Mouse (Mus musculus) forelimb bud, embryonic 11.5 days (tissue): ENCODE measurements around the gene Htr2a.

Experiments used
- DNase-seq: peaks from one replicate; pipeline ENCODE4 v3.0.0-alpha.2; 2012; ENCODE audit warnings: low read depth, low spot score

The Htr2a gene

DNA sequence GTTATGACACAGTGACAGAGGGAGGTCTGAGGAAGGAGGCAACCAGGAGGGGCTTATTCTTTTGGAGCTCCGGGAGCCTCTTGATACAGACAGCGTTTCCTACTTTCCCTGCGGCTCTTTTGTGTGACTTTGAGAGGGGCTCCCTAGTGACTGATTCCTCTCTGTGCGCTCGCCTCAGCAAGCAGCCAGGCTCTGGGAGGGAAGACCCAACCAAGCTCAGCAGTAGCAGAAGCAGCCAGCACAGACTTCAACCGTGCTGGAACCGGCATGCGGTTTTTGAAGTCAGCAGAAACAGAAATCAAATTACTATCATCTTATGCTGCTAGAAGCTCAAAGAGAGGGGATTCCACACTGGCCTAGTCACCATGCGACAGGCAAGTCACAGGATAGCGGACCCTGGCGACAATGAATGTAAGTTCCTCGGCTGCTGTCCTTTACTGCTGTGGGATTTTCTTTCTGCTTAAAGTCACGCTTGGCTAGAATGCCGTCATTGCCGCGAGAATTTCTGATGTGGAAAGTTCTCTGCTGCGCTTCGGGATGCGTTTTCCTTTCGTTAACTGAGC is at the start of gene Htr2a:
Gene Htr2a (plus strand): TSS at position 22 of the 563 bp plus-strand sequence.
- DNase-seq, result peak; percentile 18

DNA sequence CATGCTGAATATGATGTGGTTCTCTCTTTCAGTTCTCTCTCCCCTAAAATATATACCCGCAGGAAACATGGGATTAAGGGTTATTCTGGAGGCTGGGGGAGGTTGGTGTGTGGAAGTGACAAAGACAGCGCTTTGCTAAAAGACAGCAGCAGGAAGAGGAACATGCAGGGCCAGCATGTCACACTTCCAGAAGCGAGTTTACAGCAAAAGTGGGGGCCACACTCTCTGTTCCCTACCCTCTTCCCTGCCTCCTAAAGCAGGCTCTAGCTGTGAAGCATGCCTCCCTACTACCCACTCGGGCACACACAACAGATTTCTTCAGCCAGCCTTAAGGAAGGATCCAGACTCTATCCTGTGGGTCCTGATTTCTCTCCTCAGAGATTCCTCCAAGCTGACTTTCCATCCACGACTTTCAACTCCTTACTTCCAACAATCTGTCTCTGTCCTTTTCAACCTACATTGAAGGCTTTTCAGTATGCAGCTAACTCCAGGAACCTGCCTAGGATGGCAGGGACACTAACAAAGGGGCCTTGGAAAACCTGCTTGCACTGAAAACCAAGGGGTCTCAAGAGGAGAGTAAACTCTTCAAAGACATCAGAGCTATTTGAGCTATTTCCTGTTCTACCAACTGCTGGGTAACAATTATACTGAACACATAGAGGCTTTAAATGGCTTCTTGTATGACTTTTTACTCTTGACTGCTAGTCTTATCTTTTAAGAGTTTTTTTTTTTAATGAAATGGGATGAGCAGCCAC is 39.1 kb upstream of the Htr2a start:
- DNase-seq, result no peak

DNA sequence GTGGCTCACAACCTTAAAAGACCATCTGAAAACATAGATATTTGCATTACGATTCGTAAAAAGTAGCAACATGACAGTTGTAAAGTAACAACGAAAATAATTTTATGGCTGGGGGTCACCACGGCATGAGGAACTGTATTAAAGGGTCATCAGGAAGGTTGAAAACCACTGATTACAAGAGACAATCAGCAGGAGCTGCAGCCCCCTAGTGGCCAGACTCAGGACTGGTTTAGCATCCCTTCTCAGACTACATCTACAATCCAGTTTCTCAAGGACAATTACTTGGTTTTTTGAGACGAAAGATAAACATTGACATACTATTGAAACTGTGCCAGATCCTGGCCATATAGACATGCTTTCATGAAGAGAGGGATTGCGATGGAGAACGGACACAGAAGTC is 38.1 kb upstream of the Htr2a start:
- DNase-seq, result peak; percentile 18

DNA sequence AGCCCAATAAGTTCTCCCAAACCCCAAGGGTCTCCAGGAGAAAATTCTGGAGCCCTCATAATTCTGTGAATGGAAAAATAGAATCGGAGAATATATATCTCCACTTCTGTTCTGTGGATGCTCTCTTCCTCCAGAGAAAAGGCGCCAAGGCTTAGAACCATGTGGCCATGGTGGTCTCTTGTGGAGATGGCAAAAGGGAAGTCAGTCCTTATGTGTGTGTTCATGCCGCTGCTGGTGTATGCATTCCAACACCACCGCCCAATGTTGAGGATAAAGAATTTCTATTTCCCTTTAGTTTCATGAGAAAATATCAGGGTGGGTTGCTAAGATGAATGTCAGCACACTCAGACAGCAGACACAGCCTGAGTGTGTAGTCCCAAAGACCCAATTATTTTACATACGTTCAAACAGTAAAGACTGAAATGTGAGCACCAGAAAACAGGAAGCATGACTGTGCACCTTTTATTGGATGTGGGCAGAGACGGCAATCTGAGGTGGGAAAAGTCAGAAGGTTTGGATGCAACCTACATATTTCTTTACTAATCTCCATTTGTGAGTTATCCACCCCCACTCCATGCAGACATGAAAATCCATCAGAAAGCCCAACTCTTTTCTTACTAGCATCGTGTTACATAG is 37.4 kb upstream of the Htr2a start:
- DNase-seq, result no peak

DNA sequence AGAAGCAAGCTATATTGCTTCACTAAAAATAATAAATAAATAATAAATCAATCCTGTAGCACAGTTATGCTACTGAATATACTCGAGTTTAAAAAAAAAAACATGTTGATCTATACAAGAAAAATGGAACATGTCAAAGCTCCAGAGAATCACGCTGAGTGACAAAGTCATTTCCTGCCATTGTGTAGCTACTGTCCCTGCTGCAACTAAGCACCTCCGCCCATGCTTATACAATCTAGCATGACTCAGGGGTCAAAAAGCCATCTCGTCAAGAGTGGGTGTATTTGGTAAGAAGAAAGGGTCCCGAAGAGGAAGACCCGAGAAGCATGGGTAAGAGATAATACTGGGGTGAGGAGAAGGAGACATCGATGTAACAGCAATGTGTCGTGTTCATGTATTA is 29.3 kb upstream of the Htr2a start:
- no peak for DNase-seq

DNA sequence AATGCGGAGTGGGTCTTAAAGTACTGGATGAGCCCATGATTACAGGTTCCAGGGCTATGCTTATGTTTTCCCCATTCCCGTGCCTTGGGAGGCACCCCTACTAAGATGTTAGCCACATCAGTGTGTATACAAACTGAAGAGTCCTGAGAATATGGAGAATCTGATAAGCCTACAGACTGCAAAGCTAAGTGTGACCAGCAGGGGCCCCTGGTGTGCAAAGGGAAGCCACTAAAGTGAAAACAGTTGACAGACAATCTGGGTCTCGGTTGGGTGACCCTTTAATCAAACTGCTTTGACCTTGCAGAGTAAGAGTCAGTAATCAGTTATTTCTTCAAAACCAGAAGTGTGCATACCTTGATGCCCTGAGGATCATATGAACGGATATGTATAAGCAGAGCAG is 21.8 kb upstream of the Htr2a start:
- no peak for DNase-seq

DNA sequence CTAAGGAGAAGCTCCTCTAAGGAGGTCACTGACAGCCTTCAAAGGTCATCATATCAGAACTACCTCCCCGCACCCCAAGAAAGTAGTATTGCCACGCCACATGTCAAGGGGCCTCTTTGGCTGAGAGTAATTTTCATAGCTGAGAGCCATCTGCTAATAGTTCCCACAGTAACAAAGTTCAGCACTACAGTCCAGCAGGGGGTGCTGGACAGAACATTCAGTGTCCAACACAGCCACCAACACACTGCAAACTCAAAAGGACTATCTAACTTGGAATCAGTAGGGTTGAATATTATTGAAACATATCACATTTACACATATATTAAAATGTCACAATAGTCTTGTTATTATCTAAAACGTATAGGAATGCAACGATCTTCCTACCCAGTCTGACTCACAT is 2.6 kb upstream of the Htr2a start:
- no peak for DNase-seq

DNA sequence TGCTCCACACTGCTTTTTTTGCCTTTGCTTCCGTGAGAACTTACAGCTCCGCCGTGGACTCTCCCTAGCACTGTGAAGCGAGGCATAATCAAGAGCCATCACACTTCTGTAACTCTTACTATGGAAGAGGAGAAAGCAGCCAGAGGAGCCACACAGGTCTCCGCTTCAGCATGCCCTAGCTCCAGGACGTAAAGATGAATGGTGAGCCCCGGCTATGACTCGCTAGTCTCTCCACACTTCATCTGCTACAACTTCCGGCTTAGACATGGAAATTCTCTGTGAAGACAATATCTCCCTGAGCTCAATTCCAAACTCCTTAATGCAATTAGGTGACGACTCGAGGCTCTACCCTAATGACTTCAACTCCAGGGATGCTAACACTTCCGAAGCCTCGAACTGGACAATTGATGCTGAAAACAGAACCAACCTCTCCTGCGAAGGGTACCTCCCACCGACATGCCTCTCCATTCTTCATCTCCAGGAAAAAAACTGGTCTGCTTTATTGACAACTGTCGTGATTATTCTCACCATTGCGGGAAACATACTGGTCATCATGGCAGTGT is 1.1 kb downstream of the Htr2a start:
- no peak for DNase-seq

DNA sequence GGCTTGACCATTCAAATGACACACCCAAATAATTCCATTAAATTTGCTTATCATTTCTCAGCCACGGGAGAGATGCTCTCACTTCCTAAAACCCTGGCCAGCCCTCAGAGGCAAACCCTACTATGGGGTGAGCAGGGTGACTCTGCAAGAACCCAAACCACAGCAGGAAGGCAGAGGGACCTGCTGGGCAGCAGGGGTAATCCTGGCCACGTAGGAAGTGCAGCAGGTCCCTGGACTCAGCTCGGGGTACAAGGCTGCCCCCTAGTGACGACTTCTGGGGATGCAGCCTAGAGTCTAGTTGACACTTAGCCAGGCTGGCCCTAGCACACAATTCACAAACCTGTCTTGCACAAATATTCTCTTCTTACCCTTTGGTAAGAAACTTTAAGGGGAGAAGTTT is 2.7 kb downstream of the Htr2a start:
- DNase-seq, result peak; percentile 77

DNA sequence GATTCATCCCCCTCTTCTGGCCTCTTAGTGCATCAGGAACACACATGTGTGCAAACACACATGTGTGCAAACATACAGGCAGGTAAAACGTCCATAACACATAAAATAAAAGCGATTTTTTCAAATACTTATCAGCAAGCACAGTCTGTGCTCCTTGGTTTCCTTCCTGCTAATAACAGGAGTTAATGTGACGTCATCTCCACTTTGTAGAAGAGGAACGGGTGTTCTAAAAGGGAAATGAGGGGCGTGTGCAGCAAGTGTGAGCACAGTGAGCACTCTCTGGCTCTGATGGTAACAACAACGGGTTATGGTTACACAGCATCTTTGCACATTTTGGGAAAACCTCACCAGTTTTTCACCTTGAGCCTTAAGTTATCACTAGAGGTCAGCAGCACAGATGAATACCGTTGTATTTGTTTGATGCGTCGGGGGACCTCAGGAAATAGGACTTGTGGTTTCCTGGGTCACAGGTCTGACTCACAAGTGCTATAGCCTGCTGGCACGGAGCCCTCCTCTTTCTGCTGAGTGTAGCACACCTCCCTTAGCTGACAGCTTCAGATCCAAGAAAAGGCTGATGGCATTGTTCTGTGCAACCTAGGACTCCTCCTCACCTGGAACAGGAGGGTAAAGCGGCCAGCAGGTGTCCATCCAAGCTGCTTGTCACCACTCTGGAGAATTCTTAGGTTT is 5.6 kb downstream of the Htr2a start:
- DNase-seq, result no peak

DNA sequence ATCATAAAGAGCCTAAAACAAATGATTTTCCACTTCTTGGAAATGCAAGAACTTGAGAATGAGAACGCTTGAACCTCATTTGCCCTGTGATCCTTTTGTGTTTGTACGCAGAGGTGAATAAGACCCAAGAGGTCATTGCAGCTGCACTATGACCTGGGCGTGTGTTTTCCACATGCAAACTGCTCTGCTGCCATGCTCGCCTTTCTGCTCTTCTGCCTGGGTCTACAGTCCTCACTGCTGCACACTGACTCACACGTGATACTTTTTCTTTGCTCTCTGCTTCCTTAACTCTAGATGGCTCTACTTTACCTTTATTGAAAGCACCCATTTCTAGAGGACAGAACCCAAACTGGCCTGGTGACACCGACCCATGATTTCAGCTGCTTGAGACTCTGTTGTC is 9.4 kb downstream of the Htr2a start:
- DNase-seq, result no peak

DNA sequence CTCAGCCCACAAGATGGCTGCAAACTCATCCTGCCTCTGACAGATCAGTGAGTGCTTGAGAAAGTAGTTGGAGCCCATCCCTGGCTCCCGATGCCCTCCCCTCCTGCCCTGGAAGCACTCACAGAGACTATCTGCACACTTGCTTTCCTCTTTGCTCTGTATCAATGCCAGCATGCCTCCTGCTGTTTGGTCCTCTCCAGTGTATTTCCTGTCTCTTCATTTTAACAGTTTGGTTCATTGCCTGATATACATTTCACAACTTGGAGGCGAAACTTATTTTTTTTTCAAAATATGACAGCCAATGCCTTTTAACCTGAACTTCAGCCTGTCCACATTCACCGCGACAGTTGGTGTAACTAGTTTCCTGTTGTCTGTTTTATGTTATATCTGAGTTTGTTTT is 11.0 kb downstream of the Htr2a start:
- DNase-seq, result no peak

DNA sequence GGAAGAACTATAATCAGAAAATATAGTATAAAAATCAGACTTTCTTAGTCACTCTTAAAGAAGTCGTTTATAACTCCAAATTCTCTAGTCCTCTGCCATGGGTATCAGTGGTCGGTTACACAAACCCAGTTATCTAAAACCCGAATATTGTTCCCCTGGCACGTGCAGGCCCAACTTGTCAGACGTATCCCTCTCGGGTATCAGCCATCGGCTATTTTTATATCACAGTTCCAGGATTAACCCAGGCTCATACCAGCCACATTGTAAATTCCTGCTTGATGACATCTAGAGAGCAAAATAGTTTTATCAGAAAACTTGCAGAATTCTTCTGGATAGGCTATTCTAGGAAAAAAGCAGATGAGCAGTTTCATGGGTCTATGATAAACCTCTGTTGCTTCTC is 16.6 kb downstream of the Htr2a start:
- no peak for DNase-seq

DNA sequence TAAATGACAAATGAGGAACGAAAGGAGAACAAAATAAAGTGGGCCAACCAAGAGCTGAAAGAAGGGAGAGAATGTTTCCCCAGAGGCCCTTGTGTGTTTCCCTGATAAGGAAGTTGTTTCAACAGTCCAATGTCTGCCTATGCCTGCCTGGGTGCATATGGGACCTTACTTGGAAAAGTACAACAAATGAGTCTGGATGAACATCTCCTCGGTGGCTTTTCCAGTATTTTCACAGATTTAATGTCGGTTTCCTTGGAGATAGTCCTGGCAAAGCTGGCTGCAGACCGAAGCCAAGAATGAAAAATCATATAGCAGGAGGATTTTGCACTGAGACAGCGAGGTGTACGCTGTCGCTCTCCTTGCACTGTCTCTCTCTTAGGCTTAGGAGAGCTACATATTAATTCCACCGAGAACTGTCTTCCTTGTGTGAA is 18.8 kb downstream of the Htr2a start:
- DNase-seq, result no peak

DNA sequence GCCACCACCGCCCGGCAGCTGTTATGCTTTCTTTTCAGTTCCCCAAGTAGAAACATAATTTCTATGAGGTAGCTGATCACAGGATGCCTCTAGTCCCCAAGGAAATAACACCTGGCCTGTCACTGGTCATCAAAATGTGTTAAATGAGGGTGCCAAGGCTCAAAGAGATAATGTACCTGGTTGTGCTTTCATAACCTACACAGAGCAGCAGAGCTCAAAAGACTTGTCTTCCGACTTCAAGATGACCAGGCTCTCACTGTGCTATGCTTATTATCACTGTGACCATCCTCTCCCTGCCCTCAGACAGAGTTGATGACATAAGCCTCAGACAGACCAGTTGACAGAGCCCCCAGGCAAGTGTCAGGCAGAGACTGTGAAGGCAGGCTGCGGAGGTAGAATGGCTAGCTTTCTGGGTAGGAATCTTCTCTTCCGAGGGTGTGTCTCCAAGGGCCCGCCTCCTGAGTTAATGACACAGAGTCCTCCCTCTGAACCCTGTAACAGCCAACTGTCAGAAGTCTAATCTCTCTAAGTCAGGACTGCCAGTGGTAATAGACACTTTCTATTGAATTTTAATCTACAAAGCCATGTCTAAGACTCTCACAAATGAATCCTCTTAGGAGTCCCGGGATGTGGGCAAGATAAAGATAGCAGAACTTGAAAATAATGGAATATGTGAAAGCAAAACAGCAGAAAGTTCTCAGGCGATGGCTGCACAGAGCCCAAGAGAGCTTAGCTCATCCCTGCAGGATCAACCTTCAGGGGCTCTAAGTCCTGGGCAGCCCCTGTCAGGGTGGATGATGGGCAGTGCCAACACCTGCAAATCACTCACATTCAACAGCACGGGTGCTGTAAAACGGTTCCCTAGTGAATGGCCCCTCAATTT is 31.7 kb downstream of the Htr2a start:
- no peak for DNase-seq

DNA sequence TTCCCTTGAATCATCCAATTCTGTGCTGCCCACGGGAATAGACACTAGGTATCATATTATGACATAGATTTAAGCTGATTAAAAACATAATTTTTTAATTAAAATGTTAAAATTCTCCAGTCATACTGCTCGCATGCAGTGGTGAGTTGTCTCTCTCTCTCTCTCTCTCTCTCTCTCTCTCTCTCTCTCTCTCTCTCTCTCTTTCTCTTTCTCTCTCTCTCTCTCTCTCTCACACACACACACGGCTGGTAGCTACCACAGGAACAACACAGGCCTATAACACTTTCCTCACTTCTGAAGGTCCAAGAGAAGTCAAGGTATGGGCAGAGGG is 32.3 kb downstream of the Htr2a start:
- DNase-seq, result no peak

DNA sequence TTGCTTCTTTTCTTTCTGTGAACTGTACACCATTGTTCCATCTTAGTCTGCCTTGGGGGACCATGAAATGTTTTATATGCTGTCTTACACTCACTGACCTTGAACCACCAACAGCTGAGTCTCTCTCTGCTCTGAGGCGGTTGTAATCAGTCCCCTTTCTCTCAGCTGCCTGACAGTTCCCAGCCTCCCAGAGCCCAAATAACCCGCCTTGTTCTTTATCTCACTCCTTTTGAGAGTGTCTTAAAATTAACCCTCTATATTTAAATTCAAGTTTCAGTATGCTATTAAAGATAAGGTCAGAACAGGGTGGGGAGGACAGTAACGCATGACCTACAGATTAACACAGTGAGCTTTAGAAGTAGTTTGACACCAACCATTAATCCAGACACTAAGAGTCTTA is 32.9 kb downstream of the Htr2a start:
- DNase-seq, result no peak

DNA sequence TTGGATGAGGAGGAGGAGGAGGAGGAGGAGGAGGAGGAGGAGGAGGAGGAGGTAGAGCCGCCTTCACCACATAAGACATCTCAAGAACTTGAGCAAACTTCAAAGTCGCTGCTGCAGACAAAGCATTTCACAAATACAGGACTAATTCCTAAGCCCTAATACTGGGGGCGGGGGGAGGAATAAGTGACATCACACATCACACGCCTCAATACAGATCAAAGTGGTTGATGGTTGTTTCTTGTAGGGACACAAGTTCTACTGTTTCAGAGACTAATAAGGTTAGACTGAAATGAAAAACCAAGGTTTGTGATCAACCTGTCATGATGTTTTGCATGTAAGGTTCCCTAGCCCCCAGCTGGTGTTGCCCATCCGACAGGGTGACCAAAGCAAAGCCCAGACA is 39.2 kb downstream of the Htr2a start:
- DNase-seq, result no peak

DNA sequence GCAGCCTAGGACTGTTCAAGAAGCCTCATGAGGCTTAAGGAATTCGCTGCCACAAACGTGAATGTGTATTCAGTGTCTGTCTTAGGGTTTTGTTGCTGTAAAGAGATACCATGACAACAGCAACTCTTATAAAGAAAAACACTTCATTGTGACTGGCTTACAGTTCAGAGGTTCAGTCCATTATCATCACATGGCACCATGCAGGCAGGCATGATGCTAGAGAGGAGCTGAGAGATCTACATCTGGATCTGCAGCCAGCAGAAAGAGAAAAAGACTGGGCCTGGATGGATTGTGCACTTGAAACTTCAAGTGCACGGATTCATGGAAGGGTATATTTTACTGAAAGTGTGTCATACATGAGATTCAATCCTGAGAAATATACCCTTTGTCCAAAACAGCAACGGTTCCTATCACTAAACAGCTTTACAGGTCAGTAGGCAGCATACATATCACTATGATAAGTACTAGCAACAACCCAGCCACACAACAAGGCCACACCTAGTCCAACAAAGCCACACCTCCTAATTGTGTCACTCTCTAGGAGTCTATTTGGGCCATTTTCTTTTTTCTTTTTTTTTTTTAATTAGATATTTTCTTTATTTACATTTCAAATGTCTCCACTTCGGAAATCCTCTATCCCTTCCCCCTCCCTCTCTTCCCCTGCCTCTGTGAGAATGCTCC is 43.8 kb downstream of the Htr2a start:
- no peak for DNase-seq

DNA sequence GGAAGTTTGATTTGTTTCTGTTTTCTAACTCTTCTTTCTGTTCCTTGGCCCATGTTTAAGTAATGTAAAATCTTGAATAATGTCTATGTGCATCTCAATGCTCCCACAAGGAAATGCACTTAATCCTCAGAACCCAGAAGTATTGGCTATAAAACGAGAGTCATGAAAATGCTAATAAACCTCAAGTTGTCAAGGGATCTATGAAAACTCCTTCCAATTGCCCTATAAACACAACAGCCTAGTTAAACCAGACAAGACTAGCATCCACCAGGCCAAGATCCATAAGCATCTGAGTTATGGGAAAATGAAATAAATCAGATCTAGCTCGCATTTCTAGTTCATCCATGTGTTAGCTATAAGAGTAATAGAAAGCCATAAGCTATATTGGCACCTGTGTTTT is 51.3 kb downstream of the Htr2a start:
- no peak for DNase-seq

DNA sequence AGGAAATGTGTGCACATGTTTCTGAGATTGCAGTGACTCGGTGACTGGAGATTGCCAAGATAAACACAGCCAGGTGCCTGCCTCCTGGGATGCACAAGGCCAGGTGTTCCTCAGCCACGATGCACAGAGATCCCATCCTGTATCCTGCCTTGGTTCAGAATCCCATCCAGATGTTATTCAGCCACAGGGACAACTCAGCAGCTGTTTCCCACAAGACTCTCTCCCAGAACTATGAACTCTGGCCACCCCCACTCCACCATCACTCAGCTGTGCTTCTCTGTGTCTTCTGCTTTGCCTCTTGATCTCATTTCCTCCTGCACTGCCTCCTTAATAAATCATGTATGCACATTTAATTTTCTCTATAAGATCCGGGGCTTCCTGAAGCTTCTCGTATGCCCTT is 56.1 kb downstream of the Htr2a start:
- peak; percentile 32 for DNase-seq
